Mouse (Mus musculus) stomach, postnatal 0 days (tissue): ENCODE results near the gene Lrrc28. TPM values are rescaled to one million over a fixed set of nuclear protein-coding genes. Genes with fewer than 3 reads are reported as not detected.

Experiments used
- ATAC-seq: fragments of 200-750 bp; cut with Nextera tagmentation; 2 replicates; pipeline ENCODE4 v1.8.0; 2017; ENCODE audit not compliant: low FRiP score, low TSS enrichment
- DNase-seq: peaks from one replicate; pipeline ENCODE4 v3.0.0-alpha.2; 2016; ENCODE audit warnings: low spot score
- H3K27ac ChIP-seq: fragments of 300-500 bp; sonication (generic); replicated peaks from 2 replicates; pipeline ENCODE4 v1.5.1; 2014; ENCODE audit warnings: mild to moderate bottlenecking, control low read depth
- H3K27me3 ChIP-seq: fragments of 300-500 bp; sonication (generic); 2 replicates; pipeline ENCODE4 v1.6.1; 2014; ENCODE audit warnings: low read length; ENCODE audit not compliant: control insufficient read depth, insufficient read depth
- H3K36me3 ChIP-seq: fragments of 300-500 bp; sonication (generic); 2 replicates; pipeline ENCODE4 v1.6.1; 2014; ENCODE audit warnings: low read length, mixed read lengths; ENCODE audit not compliant: control insufficient read depth, insufficient read depth
- H3K4me1 ChIP-seq: fragments of 300-500 bp; sonication (generic); replicated peaks from 2 replicates; pipeline ENCODE4 v1.6.1; 2014; ENCODE audit warnings: antibody characterized with exemption; ENCODE audit not compliant: control insufficient read depth, insufficient read depth
- H3K4me2 ChIP-seq: fragments of 300-500 bp; sonication (generic); replicated peaks from 2 replicates; pipeline ENCODE4 v1.6.1; 2014; ENCODE audit warnings: low read depth, mild to moderate bottlenecking, control low read depth, moderate library complexity
- H3K4me3 ChIP-seq: fragments of 300-500 bp; sonication (generic); 2 replicates; pipeline ENCODE4 v1.5.1; 2014; ENCODE audit warnings: low read depth, low read length, control low read depth
- H3K9ac ChIP-seq: fragments of 300-500 bp; sonication (generic); 2 replicates; pipeline ENCODE4 v1.6.1; 2014; ENCODE audit warnings: mild to moderate bottlenecking, low read length, control low read depth, mixed read lengths
- H3K9me3 ChIP-seq: fragments of 300-500 bp; sonication (generic); 2 replicates; pipeline ENCODE4 v1.6.1; 2016; ENCODE audit warnings: low read length; ENCODE audit not compliant: control insufficient read depth
- CTCF ChIP-seq: IDR thresholded peaks from 2 replicates; pipeline ENCODE4 v1.5.1; 2016; ENCODE audit warnings: antibody characterized with exemption, low read depth, mild to moderate bottlenecking, moderate library complexity
- EP300 ChIP-seq: optimal IDR thresholded peaks from 2 replicates; pipeline ENCODE3; 2016; ENCODE audit warnings: antibody characterized with exemption
- WGBS: fragments of 180-500 bp; shearing (Covaris S2); extraction: QIAGEN DNeasy Blood & Tissue Kit; methylation state at CpG from one replicate; pipeline ENCODE4 v1.1.7; 2014; 5-methylcytosine and 5-hydroxymethylcytosine counted together
- polyA plus RNA-seq: library from polyadenylated mRNA; unstranded; fragments of >200 nt; fragmentation: Nextera tagmentation; extraction: Ambion mirVana; gene quantifications from 2 replicates; pipeline ENCODE4 v1.2.1, GENCODE M21; 2015

Gene Lrrc28
- polyA plus RNA-seq, 1 experiment from 2014 or later = 66.0 TPM

- H3K27ac ChIP-seq = no peak overlapping the region
- TF ChIP-seq CTCF (no peak), EP300 (no peak)
- H3K4me3 ChIP-seq = no peak overlapping the region
- H3K9ac ChIP-seq = no peak overlapping the region
- H3K9me3 ChIP-seq = no peaks in the 10 kb centered on the region
- 0 out of 2 replicates have a peak, but pooled peaks cover 2% of the 10 kb centered on the region for H3K4me1 ChIP-seq
- H3K4me2 ChIP-seq = no peak overlapping the region
- WGBS = 80% methylated on average over 2 of the region's 2 CpGs
- no peak for DNase-seq
- no peaks in the 10 kb centered on the region for H3K27me3 ChIP-seq
- ATAC-seq = no peak
- H3K36me3 ChIP-seq = no peaks in the 10 kb centered on the region
Measured at GRCm38 (mm10) chr7:67466322-67466721, 178.7 kb downstream of the Lrrc28 start.

- H3K9me3 ChIP-seq = no peaks in the 10 kb centered on the region
- no peak overlapping the region for H3K4me2 ChIP-seq
- 90% methylated on average over 8 of the region's 8 CpGs for WGBS
- H3K27me3 ChIP-seq = no peaks in the 10 kb centered on the region
- H3K36me3 ChIP-seq = no peaks in the 10 kb centered on the region
- ATAC-seq = no peak
- DNase-seq = no peak
- 0 out of 2 replicates have a peak, but pooled peaks cover 2% of the 10 kb centered on the region for H3K4me1 ChIP-seq
- H3K27ac ChIP-seq = no peak overlapping the region
- no peak overlapping the region for H3K9ac ChIP-seq
- TF ChIP-seq CTCF (no peak), EP300 (no peak)
- H3K4me3 ChIP-seq = no peak overlapping the region
Measured at GRCm38 (mm10) chr7:67464633-67465032, 180.4 kb downstream of the Lrrc28 start.

- Histone ChIP-seq H3K36me3 (no peaks in the 10 kb centered on the region), H3K27ac (no peak overlapping the region), H3K4me3 (no peak overlapping the region), H3K27me3 (no peaks in the 10 kb centered on the region), H3K9me3 (no peaks in the 10 kb centered on the region), H3K4me1 (0 out of 2 replicates have a peak, but pooled peaks cover 2% of the 10 kb centered on the region), H3K9ac (no peak overlapping the region), H3K4me2 (no peak overlapping the region)
- no peak for TF ChIP-seq EP300
- 35% methylated on average over 7 of the region's 7 CpGs for WGBS
- ATAC-seq (no peak), DNase-seq (no peak)
Measured at GRCm38 (mm10) chr7:67463565-67463964, 181.5 kb downstream of the Lrrc28 start.

Other genes with a start within 250 kb of the Lrrc28 start
- gene Ttc23, start 2.1 kb upstream of the Lrrc28 start, polyA plus RNA-seq = 12.6 and 13.6 TPM in 2 replicates
- gene Synm, start 114.5 kb upstream of the Lrrc28 start, polyA plus RNA-seq = 13.7 and 17.1 TPM in 2 replicates